Mouse (Mus musculus) olfactory bulb, adult 2 months (tissue): Measurements from ENCODE around the gene Nos1ap. TPM values are rescaled to one million over a fixed set of nuclear protein-coding genes. Genes with fewer than 3 reads are reported as not detected.

Experiments used
- H3K27ac ChIP-seq: fragments of 200-500 bp; 2 replicates; pipeline ENCODE4 v1.5.1; 2012; ENCODE audit warnings: low read depth, low read length; ENCODE audit not compliant: insufficient read depth
- H3K4me1 ChIP-seq: fragments of 200-500 bp; 2 replicates; pipeline ENCODE4 v1.6.1; 2012; ENCODE audit warnings: low read length; ENCODE audit not compliant: control insufficient read depth, insufficient read depth
- H3K4me3 ChIP-seq: fragments of 200-500 bp; 2 replicates; pipeline ENCODE4 v1.5.1; 2012; ENCODE audit warnings: mild to moderate bottlenecking, low read depth, low read length, moderate library complexity; ENCODE audit not compliant: insufficient read depth
- CTCF ChIP-seq: fragments of 200-500 bp; IDR thresholded peaks from 2 replicates; pipeline ENCODE4 v1.5.1; 2012; ENCODE audit warnings: low read depth, mild to moderate bottlenecking, low read length, moderate library complexity; ENCODE audit not compliant: insufficient read depth
- POLR2A ChIP-seq: fragments of 200-500 bp; IDR thresholded peaks from 2 replicates; pipeline ENCODE4 v1.6.1; 2012; ENCODE audit warnings: mild to moderate bottlenecking, low read depth, low read length, moderate library complexity; ENCODE audit not compliant: insufficient read depth
- WGBS: fragments of 180-500 bp; shearing (Covaris S2); methylation state at CpG from one replicate; pipeline ENCODE4 v1.1.7; 2018; 5-methylcytosine and 5-hydroxymethylcytosine counted together
- polyA plus RNA-seq: library from polyadenylated mRNA; stranded (reverse); fragments of >200 nt; gene quantifications from 2 replicates; pipeline ENCODE4 v1.2.4, GENCODE M21; 2012; ENCODE audit warnings: low replicate concordance; ENCODE audit not compliant: missing spikeins, insufficient read depth, insufficient read length

The Nos1ap gene
- polyA plus RNA-seq, 1 experiment, result not detected

- peaks cover 14% of the 10 kb centered on the region for H3K4me1 ChIP-seq
- no peak for TF ChIP-seq POLR2A
- no peak for TF ChIP-seq CTCF
- H3K27ac ChIP-seq, result no peak overlapping the region
- 57% methylated on average over 3 of the region's 3 CpGs for WGBS
- H3K4me3 ChIP-seq, result no peak overlapping the region
Measured at GRCm38 (mm10) chr1:170445458-170445857, 144.2 kb downstream of the Nos1ap start.

- no peak overlapping the region for H3K4me3 ChIP-seq
- 89% methylated on average over 10 of the region's 10 CpGs for WGBS
- H3K27ac ChIP-seq, result no peak overlapping the region
- peaks cover 16% of the 10 kb centered on the region for H3K4me1 ChIP-seq
- TF ChIP-seq CTCF, result no peak
- TF ChIP-seq POLR2A, result no peak
Measured at GRCm38 (mm10) chr1:170440367-170440766, 149.3 kb downstream of the Nos1ap start.

GRCm38 (mm10) chr1:170438471-170439151, 151.1 kb downstream of the Nos1ap start:
- Histone ChIP-seq H3K4me3 (no peak overlapping the region), H3K4me1 (peaks cover 16% of the 10 kb centered on the region), H3K27ac (no peak overlapping the region)
- TF ChIP-seq POLR2A, result no peak
- TF ChIP-seq CTCF, result no peak
- WGBS, result 57% methylated on average over 7 of the region's 7 CpGs

GRCm38 (mm10) chr1:170434146-170434545, 155.5 kb downstream of the Nos1ap start:
- TF ChIP-seq CTCF (no peak), POLR2A (no peak)
- WGBS, result 92% methylated on average over 4 of the region's 4 CpGs
- H3K27ac ChIP-seq, result no peak overlapping the region
- H3K4me1 ChIP-seq, result peaks cover 7% of the 10 kb centered on the region
- H3K4me3 ChIP-seq, result no peak overlapping the region

- peaks cover 3% of the 10 kb centered on the region for H3K4me1 ChIP-seq
- no peak overlapping the region for H3K4me3 ChIP-seq
- H3K27ac ChIP-seq, result no peak overlapping the region
- TF ChIP-seq CTCF (no peak), POLR2A (no peak)
Measured at GRCm38 (mm10) chr1:170433661-170434060, 156.0 kb downstream of the Nos1ap start.

- 92% methylated on average over 5 of the region's 5 CpGs for WGBS
Measured at GRCm38 (mm10) chr1:170432288-170432687, 157.4 kb downstream of the Nos1ap start.

GRCm38 (mm10) chr1:170431312-170431711, 158.3 kb downstream of the Nos1ap start:
- no peak for TF ChIP-seq CTCF
- Histone ChIP-seq H3K4me3 (no peak overlapping the region), H3K27ac (no peak overlapping the region), H3K4me1 (peaks cover 3% of the 10 kb centered on the region)
- WGBS, result 65% methylated on average over 5 of the region's 5 CpGs

More at GRCm38 (mm10) chr1:170432288-170432687, 157.4 kb downstream of the Nos1ap start:
- no peak overlapping the region for H3K27ac ChIP-seq
- TF ChIP-seq CTCF (no peak), POLR2A (no peak)
- no peak overlapping the region for H3K4me3 ChIP-seq
- H3K4me1 ChIP-seq, result peaks cover 3% of the 10 kb centered on the region

GRCm38 (mm10) chr1:170430660-170431059, 159.0 kb downstream of the Nos1ap start:
- no peak overlapping the region for H3K4me3 ChIP-seq

GRCm38 (mm10) chr1:170429656-170430055, 160.0 kb downstream of the Nos1ap start:
- TF ChIP-seq POLR2A (no peak), CTCF (no peak)
- no peak overlapping the region for H3K27ac ChIP-seq
- H3K4me1 ChIP-seq, result peaks cover 3% of the 10 kb centered on the region
- WGBS, result 85% methylated on average over 6 of the region's 6 CpGs
- H3K4me3 ChIP-seq, result no peak overlapping the region

More at GRCm38 (mm10) chr1:170430660-170431059, 159.0 kb downstream of the Nos1ap start:
- no peak overlapping the region for H3K27ac ChIP-seq
- TF ChIP-seq CTCF, result no peak
- TF ChIP-seq POLR2A, result no peak
- H3K4me1 ChIP-seq, result peaks cover 3% of the 10 kb centered on the region
- 83% methylated on average over 7 of the region's 7 CpGs for WGBS

GRCm38 (mm10) chr1:170428141-170428540, 161.5 kb downstream of the Nos1ap start:
- Histone ChIP-seq H3K4me1 (peaks cover 8% of the 10 kb centered on the region), H3K27ac (no peak overlapping the region), H3K4me3 (no peak overlapping the region)
- WGBS, result 66% methylated on average over 2 of the region's 2 CpGs
- TF ChIP-seq POLR2A, result no peak
- TF ChIP-seq CTCF, result no peak
